In genomic region chr2:144250111-144250510, GRCm38 (mm10) we compare ENCODE assay signal across 25 mouse cellular contexts. TPM values are rescaled to one million over a fixed set of nuclear protein-coding genes. Genes with fewer than 3 reads are reported as not detected.
DNase-seq lines count a peak whose midpoint lies in the region; ATAC-seq and TF ChIP-seq lines count a peak whose summit lies in the region.
"Had no signal": no experiment of that assay in that cellular context is flagged by ENCODE, and none has a peak within 500 bp of the region (broad histone marks: within the 10 kb centered on the region; RNA-seq: fewer than 3 reads in every experiment).

No protein-coding gene starts in this region.

- TF ChIP-seq POLR2A in ES-Bruce4 (IDR thresholded peaks at IDR 0.05; ENCODE audit: insufficient read depth, low read length) = no peak

- H3K27ac ChIP-seq in embryonic facial prominence, embryonic 14.5 days (replicated peaks; ENCODE audit: low read depth, low read length) = no peak overlapping the region
- no peak overlapping the region for H3K27ac ChIP-seq in embryonic facial prominence, embryonic 10.5 days (replicated peaks)
- H3K27ac ChIP-seq in ES-Bruce4 (ENCODE audit: insufficient read depth, low read length) = peak overlapping the region; percentile 58; the same call in 1 of the 2 replicates

- no peaks in the 10 kb centered on the region for H3K9me3 ChIP-seq in embryonic facial prominence, embryonic 14.5 days (ENCODE audit: control insufficient read depth, low read length)
- no peaks in the 10 kb centered on the region for H3K9me3 ChIP-seq in embryonic facial prominence, embryonic 10.5 days
- no peaks in the 10 kb centered on the region for H3K9me3 ChIP-seq in ES-Bruce4 (replicated peaks; ENCODE audit: control insufficient read depth, insufficient read depth, low read length, poor library complexity, severe bottlenecking)
- H3K9me3 ChIP-seq: G1E had no signal

- peak; percentile 41 for DNase-seq in embryonic facial prominence, embryonic 14.5 days (ENCODE audit: low spot score)
- no peak for DNase-seq in embryonic facial prominence, embryonic 10.5 days (ENCODE audit: low spot score)
- DNase-seq in 3T3-L1 (ENCODE audit: low read depth, low spot score) = peak; percentile 62
- peak; percentile 73 for DNase-seq in NIH3T3 (ENCODE audit: low read depth)
- DNase-seq in right cerebral cortex, postnatal 10 days (ENCODE audit: low spot score in 2 of 2) = no peak
- DNase-seq in lung, adult 18-20 months = no peak
- DNase-seq in left cerebral cortex, postnatal 10 days (ENCODE audit: extremely low spot score in 1 of 2, low spot score in 2 of 2) = no peak
- DNase-seq: adrenal gland, adult 2 months; adrenal gland, adult 8-10 months; adrenal gland, postnatal 10 days; adrenal gland, postnatal 14 days; adrenal gland, postnatal 25 days; adrenal gland, postnatal 36 days; B cell, adult 2 months; cerebellum, adult 11 months; cerebellum, adult 11-12 months; cerebellum, adult 18-20 months; cerebellum, adult 2 months; cerebellum, adult 8-10 months had no signal

- intact Hi-C loops in left cerebral cortex, postnatal 10 days (cut with DNase I) = no loop called here

- no peak overlapping the region for H3K9ac ChIP-seq in embryonic facial prominence, embryonic 14.5 days (ENCODE audit: low read depth, low read length)
- H3K9ac ChIP-seq in ES-Bruce4 (ENCODE audit: low read depth, poor library complexity, severe bottlenecking) = no peak overlapping the region

- H3K4me2 ChIP-seq in embryonic facial prominence, embryonic 14.5 days (ENCODE audit: low read depth, low read length) = no peak overlapping the region

- H3K4me3 ChIP-seq in embryonic facial prominence, embryonic 14.5 days (ENCODE audit: low read depth, low read length) = no peak overlapping the region
- no peak overlapping the region for H3K4me3 ChIP-seq in embryonic facial prominence, embryonic 10.5 days
- H3K4me3 ChIP-seq in ES-Bruce4 (ENCODE audit: low read depth, low read length) = no peak overlapping the region

- no peaks in the 10 kb centered on the region for H3K27me3 ChIP-seq in embryonic facial prominence, embryonic 14.5 days (replicated peaks; ENCODE audit: control insufficient read depth, insufficient read depth, low read length)
- H3K27me3 ChIP-seq in embryonic facial prominence, embryonic 10.5 days (replicated peaks; ENCODE audit: low read depth, poor library complexity, severe bottlenecking) = no peaks in the 10 kb centered on the region
- no peaks in the 10 kb centered on the region for H3K27me3 ChIP-seq in ES-Bruce4 (ENCODE audit: control insufficient read depth, insufficient read depth, low read length, poor library complexity, severe bottlenecking)
- H3K27me3 ChIP-seq: CH12.LX, Patski had no signal

- H3K4me1 ChIP-seq in embryonic facial prominence, embryonic 14.5 days (ENCODE audit: control insufficient read depth, insufficient read depth, low read length) = peaks cover 13% of the 10 kb centered on the region; the same call in 1 of the 2 replicates
- peaks cover 33% of the 10 kb centered on the region for H3K4me1 ChIP-seq in embryonic facial prominence, embryonic 10.5 days
- H3K4me1 ChIP-seq in ES-Bruce4 (ENCODE audit: control insufficient read depth, insufficient read depth, low read length) = no peaks in the 10 kb centered on the region

- no peak for TF ChIP-seq CTCF in ES-Bruce4 (IDR thresholded peaks at IDR 0.05; ENCODE audit: low read depth, low read length)

- no peak for ATAC-seq in embryonic facial prominence, embryonic 14.5 days (ENCODE audit: low read depth)
- ATAC-seq: activated CD4-positive, CD25-positive, alpha-beta regulatory T cell, adult 4 months; CD4-positive, CD25-positive, alpha-beta regulatory T cell, adult 4 months; Patski had no signal

- peaks cover 69% of the 10 kb centered on the region for H3K36me3 ChIP-seq in embryonic facial prominence, embryonic 14.5 days (ENCODE audit: control insufficient read depth, insufficient read depth, low read length)
- H3K36me3 ChIP-seq in embryonic facial prominence, embryonic 10.5 days (replicated peaks) = peaks cover 64% of the 10 kb centered on the region
- H3K36me3 ChIP-seq in ES-Bruce4 (ENCODE audit: control insufficient read depth, insufficient read depth, low read length, poor library complexity, severe bottlenecking) = peaks cover 57% of the 10 kb centered on the region

- TF ChIP-seq EP300 in ES-Bruce4 (IDR thresholded peaks at IDR 0.05; ENCODE audit: insufficient read depth, low read depth, low read length) = no peak

RNA-seq across cellular contexts. Expression of gene Mgme1, which starts 20.4 kb away (rescaled TPM):
- polyA plus RNA-seq in embryonic facial prominence, embryonic 14.5 days (2014; fragmentation: Nextera tagmentation; extraction: Ambion mirVana) = 15.5 and 16.7 TPM in 2 replicates
- polyA plus RNA-seq in embryonic facial prominence, embryonic 10.5 days (2016; fragmentation: Nextera tagmentation; extraction: Ambion mirVana) = 23.2 and 25.1 TPM in 2 replicates
- 34.3 and 35.8 TPM in 2 replicates for polyA plus RNA-seq in ES-Bruce4 (2011; ENCODE audit: insufficient read depth, insufficient read length, low read depth, missing spikeins)
- 1 to 10 TPM; 2.9 to 3.8 TPM for total RNA-seq in left cerebral cortex, postnatal 10 days (2021)

RNA-seq across cellular contexts. Expression of gene Snx5, which starts 20.6 kb away (rescaled TPM):
- 111 and 120 TPM in 2 replicates for polyA plus RNA-seq in embryonic facial prominence, embryonic 14.5 days (2014; fragmentation: Nextera tagmentation; extraction: Ambion mirVana)
- polyA plus RNA-seq in embryonic facial prominence, embryonic 10.5 days (2016; fragmentation: Nextera tagmentation; extraction: Ambion mirVana) = 128 and 138 TPM in 2 replicates
- polyA plus RNA-seq in ES-Bruce4 (2011; ENCODE audit: insufficient read depth, insufficient read length, low read depth, missing spikeins) = 499 and 538 TPM in 2 replicates
- total RNA-seq in left cerebral cortex, postnatal 10 days (2021) = 10 to 100 TPM; 63.2 to 63.9 TPM

Comparison
In these comparisons a context has a peak if more than half of its experiments do, and no peak if none do; other contexts are left out.
1. DNase-seq: peak in embryonic facial prominence, embryonic 14.5 days (single experiment), 3T3-L1 (single experiment) and NIH3T3 (single experiment); none in embryonic facial prominence, embryonic 10.5 days (single experiment), right cerebral cortex, postnatal 10 days (0 of 2), lung, adult 18-20 months (0 of 2) and left cerebral cortex, postnatal 10 days (0 of 2).